Mouse (Mus musculus) MEL (cell line): ENCODE results near the gene Vdr. TPM values are rescaled to one million over a fixed set of nuclear protein-coding genes. Genes with fewer than 3 reads are reported as not detected.

Experiments
- DNase-seq: peaks from one replicate; pipeline ENCODE4 v3.0.0; 2011; ENCODE audit warnings: low read depth, low spot score
- H3K27ac ChIP-seq: 2 replicates; pipeline ENCODE4 v1.5.1; 2012; ENCODE audit warnings: low read depth, mild to moderate bottlenecking, control low read depth, low read length, moderate library complexity; ENCODE audit not compliant: control insufficient read depth
- H3K27me3 ChIP-seq, 2 experiments: fragments of 150-350 bp in 1 of 2; sonication (generic) in 1 of 2; 2 replicates each; pipeline ENCODE4 v1.6.1; 2012; ENCODE audit warnings: low read length in 2 of 2, mild to moderate bottlenecking in 2 of 2, improper control_type of control experiment in 1 of 2, moderate library complexity in 1 of 2; ENCODE audit not compliant: insufficient read depth in 2 of 2, control insufficient read depth in 1 of 2
- H3K36me3 ChIP-seq, 2 experiments: 2 replicates each; pipeline ENCODE4 v1.6.1; 2012 to 2014; ENCODE audit warnings: low read length in 2 of 2, improper control_type of control experiment in 1 of 2, inconsistent platforms in 1 of 2, mild to moderate bottlenecking in 1 of 2; ENCODE audit not compliant: insufficient read depth in 2 of 2, control insufficient read depth in 1 of 2
- H3K4me1 ChIP-seq, 2 experiments: fragments of 150-350 bp in 1 of 2; sonication (generic) in 1 of 2; 2 replicates each; pipeline ENCODE4 v1.6.1; 2012; ENCODE audit warnings: low read length in 2 of 2, improper control_type of control experiment in 1 of 2, mild to moderate bottlenecking in 1 of 2; ENCODE audit not compliant: insufficient read depth in 2 of 2, control insufficient read depth in 1 of 2
- H3K4me3 ChIP-seq, 2 experiments: fragments of 150-350 bp in 1 of 2; sonication (generic) in 1 of 2; 2 replicates each; pipeline ENCODE4 v1.5.1; 2012; ENCODE audit warnings: low read depth in 2 of 2, low read length in 2 of 2, mild to moderate bottlenecking in 2 of 2, moderate library complexity in 2 of 2, control low read depth in 1 of 2, improper control_type of control experiment in 1 of 2; ENCODE audit not compliant: control insufficient read depth in 1 of 2, insufficient read depth in 1 of 2
- H3K79me2 ChIP-seq: 2 replicates; pipeline ENCODE4 v1.6.1; 2012; ENCODE audit warnings: mild to moderate bottlenecking, low read length, moderate library complexity; ENCODE audit not compliant: control insufficient read depth, poor library complexity, insufficient read depth
- H3K9ac ChIP-seq: 2 replicates; pipeline ENCODE4 v1.6.1; 2012; ENCODE audit warnings: low read depth, mild to moderate bottlenecking, control low read depth, low read length, moderate library complexity; ENCODE audit not compliant: control insufficient read depth, poor library complexity, severe bottlenecking
- H3K9me3 ChIP-seq: fragments of 150-350 bp; sonication (generic); replicated peaks from 2 replicates; pipeline ENCODE4 v1.6.1; 2012; ENCODE audit warnings: mild to moderate bottlenecking, low read length, improper control_type of control experiment, moderate library complexity; ENCODE audit not compliant: insufficient read depth
- BHLHE40 ChIP-seq: IDR thresholded peaks from 2 replicates; pipeline ENCODE4 v1.6.1; 2012; ENCODE audit warnings: low read depth, mild to moderate bottlenecking, inconsistent platforms, low read length, improper control_type of control experiment, borderline replicate concordance
- CHD1 ChIP-seq: IDR thresholded peaks from 2 replicates; pipeline ENCODE4 v1.6.1; 2012; ENCODE audit warnings: low read depth, mild to moderate bottlenecking, inconsistent platforms, low read length, improper control_type of control experiment
- E2F4 ChIP-seq: IDR thresholded peaks from 2 replicates; pipeline ENCODE4 v1.6.1; 2011; ENCODE audit warnings: low read depth, low read length, improper control_type of control experiment, borderline replicate concordance
- ELF1 ChIP-seq: IDR thresholded peaks from 2 replicates; pipeline ENCODE4 v1.6.1; 2014; ENCODE audit warnings: low read depth, mild to moderate bottlenecking, inconsistent platforms, low read length, improper control_type of control experiment, moderate library complexity
- EP300 ChIP-seq, 2 experiments: IDR thresholded peaks; 2 replicates each; pipeline ENCODE4 v1.6.1; 2011; ENCODE audit warnings: improper control_type of control experiment in 2 of 2, low read length in 2 of 2, low read depth in 1 of 2, mild to moderate bottlenecking in 1 of 2
- GATA1 ChIP-seq: IDR thresholded peaks from 2 replicates; pipeline ENCODE4 v1.6.1; 2011; ENCODE audit warnings: low read depth, low read length, improper control_type of control experiment
- HCFC1 ChIP-seq: IDR thresholded peaks from 2 replicates; pipeline ENCODE4 v1.6.1; 2012; ENCODE audit warnings: low read depth, mild to moderate bottlenecking, inconsistent platforms, low read length, improper control_type of control experiment, moderate library complexity
- MAFK ChIP-seq: IDR thresholded peaks from 2 replicates; pipeline ENCODE4 v1.6.1; 2011; ENCODE audit warnings: low read depth, mild to moderate bottlenecking, low read length, improper control_type of control experiment, borderline replicate concordance
- MAX ChIP-seq: IDR thresholded peaks from 2 replicates; pipeline ENCODE4 v1.6.1; 2011; ENCODE audit warnings: low read length, improper control_type of control experiment
- MAZ ChIP-seq: IDR thresholded peaks from 2 replicates; pipeline ENCODE4 v1.6.1; 2012; ENCODE audit warnings: low read depth, mild to moderate bottlenecking, inconsistent platforms, low read length, improper control_type of control experiment
- MEF2A ChIP-seq: IDR thresholded peaks from 2 replicates; pipeline ENCODE4 v1.6.1; 2014; ENCODE audit warnings: low read depth, mild to moderate bottlenecking, inconsistent platforms, low read length, improper control_type of control experiment; ENCODE audit not compliant: poor library complexity, insufficient replicate concordance, severe bottlenecking; ENCODE audit errors: extremely low read depth
- MYC ChIP-seq: IDR thresholded peaks from 2 replicates; pipeline ENCODE4 v1.6.1; 2011; ENCODE audit warnings: low read depth, mild to moderate bottlenecking, low read length, improper control_type of control experiment, moderate library complexity
- NELFE ChIP-seq: IDR thresholded peaks from 2 replicates; pipeline ENCODE4 v1.6.1; 2011; ENCODE audit warnings: low read depth, low read length, improper control_type of control experiment
- NRF1 ChIP-seq: IDR thresholded peaks from 2 replicates; pipeline ENCODE4 v1.6.1; 2014; ENCODE audit warnings: low read depth, mild to moderate bottlenecking, inconsistent platforms, low read length, improper control_type of control experiment, moderate library complexity; ENCODE audit not compliant: poor library complexity, insufficient read depth, severe bottlenecking
- POLR2A ChIP-seq, 2 experiments: IDR thresholded peaks; 2 replicates each; pipeline ENCODE4 v1.6.1; 2011 to 2012; ENCODE audit warnings: low read length in 2 of 2, mild to moderate bottlenecking in 2 of 2, control low read depth in 1 of 2, improper control_type of control experiment in 1 of 2, low read depth in 1 of 2, moderate library complexity in 1 of 2; ENCODE audit not compliant: control insufficient read depth in 1 of 2, insufficient read depth in 1 of 2, poor library complexity in 1 of 2
- POLR2AphosphoS2 ChIP-seq: IDR thresholded peaks from 2 replicates; pipeline ENCODE4 v1.6.1; 2011; ENCODE audit warnings: low read length, improper control_type of control experiment
- RAD21 ChIP-seq: IDR thresholded peaks from 2 replicates; pipeline ENCODE4 v1.6.1; 2011; ENCODE audit warnings: mild to moderate bottlenecking, low read depth, low read length, improper control_type of control experiment
- RCOR1 ChIP-seq: IDR thresholded peaks from 2 replicates; pipeline ENCODE4 v1.6.1; 2012; ENCODE audit warnings: low read depth, mild to moderate bottlenecking, inconsistent platforms, low read length, improper control_type of control experiment
- SIN3A ChIP-seq: IDR thresholded peaks from 2 replicates; pipeline ENCODE4 v1.6.1; 2012; ENCODE audit warnings: low read length, improper control_type of control experiment, inconsistent platforms
- SMC3 ChIP-seq: IDR thresholded peaks from 2 replicates; pipeline ENCODE4 v1.6.1; 2011; ENCODE audit warnings: low read depth, low read length, improper control_type of control experiment
- TAL1 ChIP-seq: IDR thresholded peaks from 2 replicates; pipeline ENCODE4 v1.6.1; 2012; ENCODE audit warnings: mild to moderate bottlenecking, inconsistent platforms, low read length, moderate library complexity, mixed read lengths
- TBP ChIP-seq: IDR thresholded peaks from 2 replicates; pipeline ENCODE4 v1.8.0; 2011; ENCODE audit warnings: low read depth, low read length, improper control_type of control experiment
- UBTF ChIP-seq: IDR thresholded peaks from 2 replicates; pipeline ENCODE4 v1.6.1; 2012; ENCODE audit warnings: low read depth, mild to moderate bottlenecking, inconsistent platforms, low read length, improper control_type of control experiment, moderate library complexity, borderline replicate concordance; ENCODE audit not compliant: insufficient read depth
- ZC3H11A ChIP-seq: IDR thresholded peaks from 2 replicates; pipeline ENCODE4 v1.6.1; 2012; ENCODE audit warnings: low read depth, mild to moderate bottlenecking, inconsistent platforms, low read length, improper control_type of control experiment
- ZKSCAN1 ChIP-seq: IDR thresholded peaks from 2 replicates; pipeline ENCODE4 v1.6.1; 2012; ENCODE audit warnings: low read depth, mild to moderate bottlenecking, inconsistent platforms, low read length, improper control_type of control experiment, moderate library complexity
- ZMIZ1 ChIP-seq: IDR thresholded peaks from 2 replicates; pipeline ENCODE4 v1.6.1; 2012; ENCODE audit warnings: low read depth, mild to moderate bottlenecking, inconsistent platforms, low read length, improper control_type of control experiment, moderate library complexity
- ZNF384 ChIP-seq: IDR thresholded peaks from 2 replicates; pipeline ENCODE4 v1.6.1; 2012; ENCODE audit warnings: low read depth, mild to moderate bottlenecking, inconsistent platforms, low read length, improper control_type of control experiment
- polyA plus RNA-seq, 2 experiments: library from polyadenylated mRNA; stranded (reverse) in 1 of 2; unstranded in 1 of 2; fragments of >175 nt in 1 of 2; fragments of >200 nt in 1 of 2; gene quantifications; 2 replicates each; pipeline versions ENCODE4 v1.2.1 to v1.2.4; 2012; ENCODE audit warnings: low replicate concordance in 2 of 2, low read depth in 1 of 2; ENCODE audit not compliant: insufficient read length in 2 of 2, insufficient read depth in 1 of 2, missing spikeins in 1 of 2
- total RNA-seq: library from RNA; depleted of rRNA; stranded (reverse); fragments of 300-350 nt; gene quantifications from 2 replicates; pipeline ENCODE4 v1.2.3, GENCODE M21; 2012

The Vdr gene
- total and polyA plus RNA-seq, 3 experiments, result 0.54 to 1.9 TPM; not detected in 1

- Histone ChIP-seq H3K4me3 (no peak overlapping the region), H3K9me3 (no peaks in the 10 kb centered on the region), H3K4me1 (peaks cover 0 to 9% of the 10 kb centered on the region in 2 experiments; a peak in 2 of 4 replicates), H3K27me3 (peaks cover 6 to 7% of the 10 kb centered on the region in 2 experiments; a peak in 3 of 4 replicates), H3K79me2 (no peaks in the 10 kb centered on the region), H3K27ac (no peak overlapping the region), H3K36me3 (no peaks in the 10 kb centered on the region), H3K9ac (no peak overlapping the region)
- DNase-seq, result peak; percentile 56
- TF ChIP-seq GATA1, result no peak
- no peak for TF ChIP-seq SIN3A
- no peak for TF ChIP-seq RCOR1
- TF ChIP-seq NRF1, result no peak
- no peak for TF ChIP-seq EP300 (IDR thresholded peaks at IDR 0.05; ENCODE audit: low read depth in 1 of 2, low read length in 2 of 2)
- TF ChIP-seq ZC3H11A, result no peak
- TF ChIP-seq BHLHE40, result no peak
- no peak for TF ChIP-seq NELFE
- TF ChIP-seq TAL1, result no peak
- no peak for TF ChIP-seq MAX
- TF ChIP-seq MAFK, result no peak
- TF ChIP-seq E2F4, result no peak
- TF ChIP-seq ELF1, result no peak
- TF ChIP-seq TBP, result no peak
Measured at GRCm38 (mm10) chr15:97941306-97941705, 30.9 kb upstream of the Vdr start.

GRCm38 (mm10) chr15:97940088-97940487 is 29.7 kb upstream of the Vdr start:
- no peak overlapping the region for H3K4me3 ChIP-seq
- no peaks in the 10 kb centered on the region for H3K79me2 ChIP-seq
- H3K9me3 ChIP-seq, result no peaks in the 10 kb centered on the region
- no peak overlapping the region for H3K27ac ChIP-seq
- no peak overlapping the region for H3K9ac ChIP-seq
- no peak for DNase-seq
- no peaks in the 10 kb centered on the region for H3K36me3 ChIP-seq
- peaks cover 0 to 9% of the 10 kb centered on the region in 2 experiments; a peak in 2 of 4 replicates for H3K4me1 ChIP-seq
- no peak for TF ChIP-seq ZNF384
- TF ChIP-seq ZKSCAN1, result no peak
- TF ChIP-seq E2F4, result no peak
- no peak for TF ChIP-seq POLR2AphosphoS2
- no peak for TF ChIP-seq SMC3
- no peak for TF ChIP-seq MAZ
- TF ChIP-seq HCFC1, result no peak
- TF ChIP-seq EP300 (IDR thresholded peaks at IDR 0.05; ENCODE audit: low read depth in 1 of 2, low read length in 2 of 2), result no peak
- no peak for TF ChIP-seq CHD1
- TF ChIP-seq ZMIZ1, result no peak
- TF ChIP-seq ZC3H11A, result no peak
- no peak for TF ChIP-seq MYC
- no peak for TF ChIP-seq TAL1
- no peak for TF ChIP-seq UBTF
- TF ChIP-seq MAFK, result no peak
- no peak for TF ChIP-seq ELF1
- no peak for TF ChIP-seq MEF2A
- TF ChIP-seq POLR2A (IDR thresholded peaks at IDR 0.05; ENCODE audit: control insufficient read depth in 1 of 2, insufficient read depth in 1 of 2, low read depth in 1 of 2, low read length in 2 of 2, poor library complexity in 1 of 2), result no peak
- TF ChIP-seq RAD21, result no peak
- H3K27me3 ChIP-seq, result peaks cover 7 to 8% of the 10 kb centered on the region in 2 experiments
